Mouse (Mus musculus): ENCODE measurements around the gene Tctn1. TPM values are rescaled to one million over a fixed set of nuclear protein-coding genes. Genes with fewer than 3 reads are reported as not detected.

Tctn1 gene
- total and polyA plus RNA-seq, 2 experiments from 2014 or later = 5.8 to 30.0 TPM

GRCm38 (mm10) chr5:122295113-122295935 is 31.1 kb upstream of the Tctn1 start:
- Histone ChIP-seq H3K9ac (replicated peaks; ENCODE audit: low read length, poor library complexity, severe bottlenecking) (no peak overlapping the region), H3K27ac (ENCODE audit: low read depth, low read length) (no peak overlapping the region), H3K4me2 (ENCODE audit: low read depth, low read length, poor library complexity, severe bottlenecking) (no peak overlapping the region), H3K4me3 (ENCODE audit: low read depth, low read length) (no peak overlapping the region), H3K4me1 (ENCODE audit: insufficient read depth, low read length) (peaks cover 8% of the 10 kb centered on the region; the same call in 1 of the 2 replicates), H3K27me3 (ENCODE audit: insufficient read depth, low read length) (no peaks in the 10 kb centered on the region), H3K36me3 (ENCODE audit: insufficient read depth, low read length) (no peaks in the 10 kb centered on the region), H3K9me3 (ENCODE audit: low read length) (no peaks in the 10 kb centered on the region)
- DNase-seq (ENCODE audit: low spot score) (no peak), ATAC-seq (ENCODE audit: low FRiP score) (no peak)
- 72% methylated on average over 14 of the region's 14 CpGs for WGBS
- no peak for TF ChIP-seq CTCF (IDR thresholded peaks at IDR 0.05)

- ATAC-seq (ENCODE audit: low FRiP score) (no peak), DNase-seq (ENCODE audit: low spot score) (no peak)
- WGBS = 55% methylated on average over 3 of the region's 3 CpGs
- TF ChIP-seq CTCF (IDR thresholded peaks at IDR 0.05) = no peak
- Histone ChIP-seq H3K4me2 (ENCODE audit: low read depth, low read length, poor library complexity, severe bottlenecking) (no peak overlapping the region), H3K27ac (ENCODE audit: low read depth, low read length) (no peak overlapping the region), H3K9ac (replicated peaks; ENCODE audit: low read length, poor library complexity, severe bottlenecking) (no peak overlapping the region), H3K9me3 (ENCODE audit: low read length) (no peaks in the 10 kb centered on the region), H3K4me1 (ENCODE audit: insufficient read depth, low read length) (peaks cover 8% of the 10 kb centered on the region; the same call in 1 of the 2 replicates), H3K27me3 (ENCODE audit: insufficient read depth, low read length) (no peaks in the 10 kb centered on the region), H3K4me3 (ENCODE audit: low read depth, low read length) (no peak overlapping the region), H3K36me3 (ENCODE audit: insufficient read depth, low read length) (no peaks in the 10 kb centered on the region)
These were observed 30.0 kb upstream of the Tctn1 start for GRCm38 (mm10) chr5:122294219-122294735.

GRCm38 (mm10) chr5:122293131-122293530 is 28.9 kb upstream of the Tctn1 start:
- Histone ChIP-seq H3K27ac (ENCODE audit: low read depth, low read length) (no peak overlapping the region), H3K36me3 (ENCODE audit: insufficient read depth, low read length) (no peaks in the 10 kb centered on the region), H3K27me3 (ENCODE audit: insufficient read depth, low read length) (no peaks in the 10 kb centered on the region), H3K9me3 (ENCODE audit: low read length) (no peaks in the 10 kb centered on the region), H3K9ac (replicated peaks; ENCODE audit: low read length, poor library complexity, severe bottlenecking) (no peak overlapping the region), H3K4me2 (ENCODE audit: low read depth, low read length, poor library complexity, severe bottlenecking) (no peak overlapping the region), H3K4me3 (ENCODE audit: low read depth, low read length) (no peak overlapping the region), H3K4me1 (ENCODE audit: insufficient read depth, low read length) (peaks cover 8% of the 10 kb centered on the region; the same call in 1 of the 2 replicates)
- 82% methylated on average over 6 of the region's 6 CpGs for WGBS
- ATAC-seq (ENCODE audit: low FRiP score) = no peak
- TF ChIP-seq CTCF (IDR thresholded peaks at IDR 0.05) = no peak
- no peak for DNase-seq (ENCODE audit: low spot score)

GRCm38 (mm10) chr5:122291553-122292339 is 27.5 kb upstream of the Tctn1 start:
- no peak for TF ChIP-seq CTCF (IDR thresholded peaks at IDR 0.05)
- H3K4me2 ChIP-seq (ENCODE audit: low read depth, low read length, poor library complexity, severe bottlenecking) = no peak overlapping the region
- 71% methylated on average over 17 of the region's 17 CpGs for WGBS
- ATAC-seq (ENCODE audit: low FRiP score) (no peak), DNase-seq (ENCODE audit: low spot score) (no peak)
- H3K9ac ChIP-seq (replicated peaks; ENCODE audit: low read length, poor library complexity, severe bottlenecking) = no peak overlapping the region
- H3K27me3 ChIP-seq (ENCODE audit: insufficient read depth, low read length) = no peaks in the 10 kb centered on the region
- H3K36me3 ChIP-seq (ENCODE audit: insufficient read depth, low read length) = no peaks in the 10 kb centered on the region
- H3K9me3 ChIP-seq (ENCODE audit: low read length) = no peaks in the 10 kb centered on the region
- no peak overlapping the region for H3K4me3 ChIP-seq (ENCODE audit: low read depth, low read length)
- H3K4me1 ChIP-seq (ENCODE audit: insufficient read depth, low read length) = peaks cover 8% of the 10 kb centered on the region; the same call in 1 of the 2 replicates
- no peak overlapping the region for H3K27ac ChIP-seq (ENCODE audit: low read depth, low read length)

GRCm38 (mm10) chr5:122291149-122291548 is 26.9 kb upstream of the Tctn1 start:
- Histone ChIP-seq H3K4me1 (ENCODE audit: insufficient read depth, low read length) (peaks cover 10% of the 10 kb centered on the region; the same call in 1 of the 2 replicates), H3K4me3 (ENCODE audit: low read depth, low read length) (no peak overlapping the region), H3K9me3 (ENCODE audit: low read length) (no peaks in the 10 kb centered on the region), H3K4me2 (ENCODE audit: low read depth, low read length, poor library complexity, severe bottlenecking) (no peak overlapping the region), H3K9ac (replicated peaks; ENCODE audit: low read length, poor library complexity, severe bottlenecking) (no peak overlapping the region), H3K36me3 (ENCODE audit: insufficient read depth, low read length) (no peaks in the 10 kb centered on the region), H3K27ac (ENCODE audit: low read depth, low read length) (no peak overlapping the region), H3K27me3 (ENCODE audit: insufficient read depth, low read length) (no peaks in the 10 kb centered on the region)
- WGBS = 60% methylated on average over 6 of the region's 6 CpGs
- DNase-seq (ENCODE audit: low spot score) (no peak), ATAC-seq (ENCODE audit: low FRiP score) (no peak)
- TF ChIP-seq CTCF (IDR thresholded peaks at IDR 0.05) = no peak

Data from midbrain, postnatal 0 days (tissue).